8 mouse cellular contexts compared by ENCODE assay signal in genomic region chr17:80726821-80727220, GRCm38 (mm10). TPM values are rescaled to one million over a fixed set of nuclear protein-coding genes. Genes with fewer than 3 reads are reported as not detected.
DNase-seq lines count a peak whose midpoint lies in the region; ATAC-seq and TF ChIP-seq lines count a peak whose summit lies in the region.

No protein-coding gene starts in this region.

- H3K9me3 ChIP-seq in heart, embryonic 11.5 days (replicated peaks; ENCODE audit: control insufficient read depth, low read length) = no peaks in the 10 kb centered on the region
- H3K9me3 ChIP-seq in kidney, postnatal 0 days (replicated peaks; ENCODE audit: low read length) = no peaks in the 10 kb centered on the region

- no peak for TF ChIP-seq CTCF in kidney, postnatal 0 days (IDR thresholded peaks at IDR 0.05; ENCODE audit: low read depth)

- peaks cover 56% of the 10 kb centered on the region for H3K79me2 ChIP-seq in macrophage (ENCODE audit: inconsistent target)

- H3K27me3 ChIP-seq in heart, embryonic 11.5 days (ENCODE audit: control insufficient read depth, insufficient read depth, low read length) = no peaks in the 10 kb centered on the region
- no peaks in the 10 kb centered on the region for H3K27me3 ChIP-seq in kidney, postnatal 0 days (ENCODE audit: insufficient read depth, low read length)

- H3K4me1 ChIP-seq in heart, embryonic 11.5 days (ENCODE audit: control insufficient read depth, insufficient read depth, low read length) = peaks cover 33% of the 10 kb centered on the region
- H3K4me1 ChIP-seq in kidney, postnatal 0 days (replicated peaks; ENCODE audit: insufficient read depth, low read length) = peaks cover 12% of the 10 kb centered on the region

- ATAC-seq in heart, embryonic 11.5 days (replicated peaks; ENCODE audit: insufficient number of reproducible peaks, low FRiP score, low TSS enrichment) = no peak
- ATAC-seq in kidney, postnatal 0 days (replicated peaks; ENCODE audit: low FRiP score, low read depth) = no peak

- no peaks in the 10 kb centered on the region for H3K36me3 ChIP-seq in heart, embryonic 11.5 days (ENCODE audit: control insufficient read depth, insufficient read depth, low read length)
- no peaks in the 10 kb centered on the region for H3K36me3 ChIP-seq in kidney, postnatal 0 days (ENCODE audit: insufficient read depth, low read length)
- H3K36me3 ChIP-seq in macrophage (ENCODE audit: inconsistent target) = no peaks in the 10 kb centered on the region

- peak; percentile 65 to 86 for DNase-seq in adrenal gland, adult (ENCODE audit: inconsistent age in 2 of 2, low spot score in 1 of 2)
- no peak for DNase-seq in adrenal gland, postnatal 4 days (ENCODE audit: low spot score in 2 of 2)
- DNase-seq in cerebellum, postnatal 14 days = peak; percentile 60 to 75
- DNase-seq in kidney, postnatal 0 days (ENCODE audit: low spot score) = peak; percentile 69
- DNase-seq in right cerebral cortex, adult 18-20 months = no peak
- no peak for DNase-seq in left cerebral cortex, adult 11 months (ENCODE audit: low spot score)

- peak overlapping the region; percentile 88 for H3K9ac ChIP-seq in heart, embryonic 11.5 days (ENCODE audit: low read depth, low read length)
- peak overlapping the region; percentile 98 for H3K9ac ChIP-seq in kidney, postnatal 0 days (ENCODE audit: low read depth, low read length)

- H3K4me2 ChIP-seq in heart, embryonic 11.5 days = peak overlapping the region; percentile 85
- H3K4me2 ChIP-seq in kidney, postnatal 0 days (ENCODE audit: low read length) = peak overlapping the region; percentile 79

- 15% methylated on average over 8 of the region's 8 CpGs for WGBS in heart, embryonic 11.5 days (ENCODE audit: insufficient replicate concordance)
- 5% methylated on average over 8 of the region's 8 CpGs for WGBS in kidney, postnatal 0 days
- 51% methylated on average over 8 of the region's 8 CpGs for WGBS in macrophage (ENCODE audit: missing documents)

- H3K27ac ChIP-seq in heart, embryonic 11.5 days (ENCODE audit: low read depth, low read length) = no peak overlapping the region
- peak overlapping the region; percentile 99 for H3K27ac ChIP-seq in kidney, postnatal 0 days
- no peak overlapping the region for H3K27ac ChIP-seq in macrophage

- H3K4me3 ChIP-seq in heart, embryonic 11.5 days (ENCODE audit: low read depth, low read length) = peak overlapping the region; percentile 75
- peak overlapping the region; percentile 98 for H3K4me3 ChIP-seq in kidney, postnatal 0 days (replicated peaks; ENCODE audit: low read depth, low read length)
- peak overlapping the region; percentile 53 for H3K4me3 ChIP-seq in macrophage (ENCODE audit: inconsistent target)

RNA-seq across cellular contexts. Expression of gene Map4k3, which starts 1.5 kb away (rescaled TPM):
- total RNA-seq in adrenal gland, postnatal 4 days (2021) = 10 to 100 TPM; 48.7 to 57.6 TPM
- polyA plus RNA-seq in heart, embryonic 11.5 days (2014; fragmentation: Nextera tagmentation; extraction: Ambion mirVana) = 20.4 and 22.0 TPM in 2 replicates
- polyA plus RNA-seq in kidney, postnatal 0 days (2015; fragmentation: Nextera tagmentation; extraction: Ambion mirVana) = 27.5 and 29.9 TPM in 2 replicates
- total RNA-seq in macrophage (2018; cell fraction: chromatin; rRNA removed) = 100 to 1,000 TPM in 23 of 26 experiments, 10 to 100 TPM in 3; 86.4 to 248 (median 139) TPM
- 10 to 100 TPM; 14.7 to 32.2 (median 24.1) TPM for total RNA-seq in macrophage (2018; cell fraction: cytosol; rRNA removed)
- total RNA-seq in macrophage (2018; cell fraction: nucleus; rRNA removed) = 100 to 1,000 TPM in 2 of 26 experiments, 10 to 100 TPM in 24; 43.1 to 159 (median 61.2) TPM
- polyA plus RNA-seq in macrophage (2018) = 17.9 to 30.8 TPM (median 27.0 TPM) in 3 replicates

Comparison
In these comparisons a context has a peak if more than half of its experiments do, and no peak if none do; other contexts are left out.
1. DNase-seq: peak in adrenal gland, adult (2 of 2), cerebellum, postnatal 14 days (2 of 2) and kidney, postnatal 0 days (single experiment); none in adrenal gland, postnatal 4 days (0 of 2), right cerebral cortex, adult 18-20 months (single experiment) and left cerebral cortex, adult 11 months (single experiment).
2. Peak in every context shown above with its lines, with median percentiles within 50 percentile points of each other: H3K4me3 ChIP-seq.